Mouse (Mus musculus) gastrocnemius, postnatal 4 days (tissue): ENCODE measurements around the gene Cyp2d11. TPM values are rescaled to one million over a fixed set of nuclear protein-coding genes. Genes with fewer than 3 reads are reported as not detected.
"Not testable (repeated sequence)": the region's sequence is repeated elsewhere in the genome, so short reads cannot be mapped to it uniquely, and the experiment has no call there.

Experiments used
- DNase-seq, 2 experiments: peaks; one replicate each; pipeline ENCODE4 v3.0.0; 2021 to 2022; ENCODE audit warnings: low spot score in 2 of 2, mixed read lengths in 2 of 2
- total RNA-seq, 2 experiments: library from RNA; stranded (reverse); gene quantifications; 2 replicates each; pipeline ENCODE4 v1.2.3; 2021

Gene Cyp2d11
- total RNA-seq, 2 experiments from 2014 or later, result 0.21 TPM; not detected in 1

DNA sequence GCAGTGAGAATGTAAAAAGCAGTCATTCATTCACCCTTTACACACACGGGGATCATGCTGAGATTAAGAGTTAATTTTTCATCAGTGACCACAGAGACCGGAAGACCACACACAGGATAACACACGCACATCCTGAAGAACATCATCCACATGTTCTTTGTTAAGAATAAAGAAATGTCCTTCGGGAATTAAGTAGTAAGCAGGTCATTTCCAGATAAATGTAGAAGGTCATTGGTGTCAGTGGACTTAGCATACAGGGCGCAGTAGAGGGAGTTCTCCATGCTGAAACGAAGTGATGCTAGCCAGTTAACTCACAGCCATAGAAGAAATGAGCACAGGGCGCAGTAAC, 13.1 kb downstream of the Cyp2d11 start:
- DNase-seq, result no peak

DNA sequence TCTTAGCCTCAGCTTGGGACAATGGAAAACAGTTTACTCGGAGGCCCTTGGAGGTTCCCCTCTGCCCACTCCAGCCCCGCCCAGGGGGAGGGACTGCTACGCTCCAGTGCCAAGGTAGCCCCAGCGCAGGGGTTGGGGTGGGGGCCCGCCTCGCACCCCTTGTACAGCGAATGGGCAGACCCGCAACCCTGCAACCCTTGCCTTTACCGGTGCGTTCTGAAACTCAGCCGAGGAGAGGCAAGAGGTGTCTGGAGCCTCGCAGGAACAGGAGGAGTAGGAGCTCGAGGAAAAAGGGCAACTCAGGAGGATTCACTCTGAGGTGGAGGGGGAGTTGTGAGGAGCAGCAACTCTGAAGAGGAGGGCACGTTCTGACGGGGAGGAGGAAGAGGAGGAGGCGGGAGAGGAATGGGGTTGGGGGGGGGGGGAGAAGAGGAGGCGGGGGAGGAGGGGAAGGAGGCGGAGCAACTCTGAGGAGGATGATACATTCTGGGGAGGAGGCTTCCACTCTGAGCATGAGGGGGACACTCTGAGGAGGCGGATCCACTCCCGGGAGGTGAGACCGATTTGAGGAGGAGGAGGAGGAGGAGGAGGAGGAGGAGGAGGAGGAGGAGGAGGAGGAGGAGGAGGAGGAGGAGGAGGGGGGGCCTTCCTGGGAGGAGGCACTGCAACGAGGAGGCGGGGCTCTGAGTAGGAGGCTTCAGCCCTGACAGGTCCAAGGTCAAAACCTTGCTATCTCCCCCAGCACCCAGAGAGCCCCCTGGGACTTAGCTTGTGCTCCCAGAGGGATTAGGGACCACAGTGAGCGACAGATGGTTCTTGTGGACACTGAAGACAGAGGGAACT, 13.7 kb downstream of the Cyp2d11 start, which contains the start of gene Cyp2d22:
TSS of gene Cyp2d22 (minus strand) at position 390 of the 843 bp plus-strand sequence.
- peak in 1 of 2 experiments; percentile 62 for DNase-seq

GRCm38 (mm10) chr15:82379511-82379870, 14.3 kb downstream of the Cyp2d11 start:
- DNase-seq, result no peak

- no peak for DNase-seq
Measured at GRCm38 (mm10) chr15:82378261-82379180, 15.3 kb downstream of the Cyp2d11 start.

DNA sequence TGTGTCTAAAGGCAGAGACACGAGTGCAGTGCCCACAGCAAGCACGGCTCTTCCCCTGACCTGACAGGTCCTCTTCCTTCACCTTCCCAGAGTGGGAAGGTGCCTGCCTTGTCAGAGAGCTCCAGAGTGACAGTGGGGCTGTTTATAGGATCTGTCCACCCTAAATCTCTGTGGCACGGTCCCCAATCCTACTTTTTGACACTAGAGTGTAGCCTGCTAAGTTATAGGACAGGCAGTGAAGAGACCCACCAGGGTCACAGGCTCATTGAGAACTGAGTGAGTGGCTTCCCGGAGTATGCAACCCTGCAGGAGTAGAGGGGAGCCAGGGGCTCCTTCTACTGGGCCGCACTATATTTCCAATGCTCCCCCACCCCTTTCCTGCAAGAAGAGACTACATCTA, 16.1 kb downstream of the Cyp2d11 start:
- no peak for DNase-seq

GRCm38 (mm10) chr15:82376393-82377138, 17.3 kb downstream of the Cyp2d11 start:
- peak; percentile 28 to 76 for DNase-seq

DNA sequence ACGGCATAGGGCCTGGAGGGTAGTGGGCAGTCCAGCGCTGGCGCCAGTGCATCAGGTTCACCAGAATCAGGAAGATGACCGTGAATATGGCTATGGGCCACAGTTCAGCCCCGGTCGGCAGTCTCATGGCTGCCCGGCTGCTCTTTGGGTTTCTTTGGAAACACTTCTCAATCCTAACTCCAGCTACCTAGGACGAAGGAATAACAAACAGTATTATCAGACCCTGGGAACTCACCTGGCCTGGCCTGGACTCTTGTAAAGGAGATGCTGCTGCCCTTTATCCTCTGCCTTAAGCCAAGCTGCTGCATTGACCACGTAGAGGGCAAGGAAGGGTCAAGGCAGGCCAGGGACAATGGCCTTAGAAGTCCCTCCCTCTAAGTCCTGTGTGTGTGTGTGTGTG, 18.0 kb downstream of the Cyp2d11 start:
- no peak for DNase-seq

DNA sequence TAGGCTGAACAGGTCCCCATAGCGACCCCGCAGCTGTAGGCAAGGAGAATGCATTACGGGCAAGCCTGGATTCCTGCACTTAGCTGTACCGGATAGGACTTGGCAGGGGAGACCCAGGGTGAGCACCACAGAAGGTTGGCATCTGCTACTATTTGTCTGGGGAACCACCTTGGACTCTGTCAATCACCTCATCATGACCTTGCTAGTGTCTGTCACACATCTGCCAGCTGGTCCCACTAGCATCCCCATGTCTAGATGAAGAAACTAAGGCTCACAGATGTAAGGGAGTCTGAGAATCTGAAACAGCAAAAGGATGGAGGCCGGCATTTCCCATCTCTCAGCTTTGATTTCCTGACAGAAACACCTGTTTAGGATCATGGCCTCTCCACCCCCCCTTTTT, 19.4 kb downstream of the Cyp2d11 start:
- no peak for DNase-seq

- peak in 1 of 2 experiments; percentile 13 for DNase-seq
Measured at GRCm38 (mm10) chr15:82372991-82373390, 20.8 kb downstream of the Cyp2d11 start.

- no peak for DNase-seq
Measured at GRCm38 (mm10) chr15:82372446-82372845, 21.4 kb downstream of the Cyp2d11 start.

DNA sequence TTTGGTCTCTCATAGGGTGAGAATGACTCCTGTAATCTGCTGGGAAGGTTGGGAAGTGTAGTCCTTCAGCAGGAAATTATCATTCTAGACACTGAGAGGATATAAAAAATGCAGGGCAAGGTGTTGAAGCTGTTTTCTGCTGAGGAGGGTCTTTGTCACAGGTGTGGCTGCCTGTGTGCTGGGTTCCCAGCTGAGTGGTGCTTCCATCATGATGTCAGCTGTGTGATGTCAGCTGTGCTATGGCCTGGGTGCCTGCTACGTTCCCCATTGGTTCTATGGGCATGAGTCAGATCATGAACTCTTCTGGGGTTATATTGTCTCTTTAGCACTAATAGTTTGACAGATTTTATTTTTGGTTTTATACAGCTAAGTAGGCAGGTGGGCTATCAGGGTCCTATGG, 25.0 kb downstream of the Cyp2d11 start:
- peak in 1 of 2 experiments; percentile 2 for DNase-seq

- no peak for DNase-seq
Measured at GRCm38 (mm10) chr15:82368146-82368545, 25.7 kb downstream of the Cyp2d11 start.

DNA sequence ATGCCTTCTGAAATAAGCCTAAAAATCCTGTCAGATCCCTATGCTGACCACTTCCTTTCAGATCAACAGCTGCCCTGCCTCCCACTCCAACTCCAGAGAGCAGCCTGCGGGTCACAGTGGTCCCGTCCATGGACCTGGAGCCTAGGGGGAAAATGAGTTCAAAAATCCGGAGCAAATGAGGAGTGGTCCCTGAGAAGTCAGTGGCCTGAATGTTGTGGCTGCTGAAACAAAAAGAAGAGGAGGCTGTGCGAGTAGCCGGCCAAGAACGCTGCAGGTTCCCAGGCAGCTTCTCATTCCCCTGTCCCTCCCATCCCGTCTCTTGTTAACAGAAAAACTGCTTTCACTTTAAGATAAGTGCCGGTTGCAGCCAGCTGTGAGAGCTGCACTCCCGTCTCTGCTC, 29.3 kb downstream of the Cyp2d11 start:
- not testable (repeated sequence) for DNase-seq

- DNase-seq, result not testable (repeated sequence)
Measured at GRCm38 (mm10) chr15:82363801-82364200, 30.0 kb downstream of the Cyp2d11 start.

GRCm38 (mm10) chr15:82362234-82362633, 31.6 kb downstream of the Cyp2d11 start:
- DNase-seq, result peak in 1 of 2 experiments; percentile 6

DNA sequence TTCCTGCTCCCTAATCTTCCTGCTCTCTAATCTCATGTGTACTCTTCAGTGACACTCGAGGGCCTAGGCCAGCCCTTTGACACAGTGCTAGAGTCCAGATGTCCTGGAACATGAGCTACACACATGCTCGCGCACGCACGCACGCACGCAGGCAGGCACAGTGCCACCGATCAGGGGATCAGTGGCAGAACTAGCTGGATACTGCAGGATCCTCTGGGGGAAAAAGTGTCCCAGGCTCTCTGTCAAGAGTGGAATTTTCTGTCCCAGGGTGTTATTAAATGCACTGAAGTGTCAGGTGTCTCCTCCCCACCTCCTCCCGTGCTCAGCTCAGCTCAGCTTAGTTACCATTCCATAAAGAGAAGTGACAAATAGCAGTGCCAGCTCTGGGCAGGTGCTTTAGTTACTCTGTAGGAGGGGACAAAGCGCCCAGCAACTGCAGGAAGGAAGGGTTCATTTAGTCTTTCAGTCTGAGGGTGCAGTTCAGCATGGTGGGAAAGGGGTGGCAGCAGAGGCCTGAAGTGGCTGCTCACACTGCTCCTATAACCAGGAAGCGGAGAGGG, 32.3 kb downstream of the Cyp2d11 start:
- peak in 1 of 2 experiments; percentile 18 for DNase-seq

- DNase-seq, result no peak
Measured at GRCm38 (mm10) chr15:82358431-82359260, 35.2 kb downstream of the Cyp2d11 start.

DNA sequence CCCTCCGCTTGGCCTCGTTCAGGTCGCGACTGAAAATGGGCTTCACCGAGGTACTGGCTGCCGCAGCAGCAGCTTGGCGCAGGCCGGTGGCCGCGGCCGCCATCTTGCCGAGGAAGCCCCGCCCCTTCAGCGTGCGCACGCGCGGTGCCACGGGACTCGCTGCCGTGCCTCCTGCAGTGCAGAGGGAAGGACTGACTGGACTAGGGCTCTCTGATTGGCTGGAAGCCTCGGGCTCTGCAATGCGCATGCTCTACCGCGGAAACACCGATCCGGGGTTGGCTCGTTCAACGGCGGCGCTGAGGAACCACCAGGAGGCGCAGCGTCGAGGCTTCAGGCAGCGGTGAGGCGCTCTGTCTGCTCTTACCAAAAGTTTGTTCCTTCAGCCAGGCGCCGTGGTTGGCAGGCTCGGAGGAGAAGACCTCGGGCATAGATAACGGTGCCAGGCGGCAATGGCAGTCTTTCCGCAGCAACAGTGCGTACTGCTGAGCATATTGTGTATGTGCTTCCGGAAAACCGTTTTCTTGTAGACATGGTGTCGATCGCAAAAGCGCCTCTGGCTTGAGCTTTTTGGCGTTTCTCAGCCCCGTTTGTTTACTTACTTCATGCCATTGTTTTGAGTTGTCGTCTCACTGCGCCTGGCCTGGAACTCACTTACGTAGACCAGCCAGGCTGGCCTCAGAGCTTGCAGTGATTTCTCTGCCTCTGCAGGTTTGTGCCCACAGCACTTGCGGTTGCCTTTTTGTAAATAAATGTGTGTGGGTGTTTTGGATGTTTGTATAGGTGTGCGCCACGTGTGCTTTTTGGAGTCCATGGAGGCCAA, 39.5 kb downstream of the Cyp2d11 start, which contains the start of gene Ndufa6:
TSS of gene Ndufa6 (minus strand) at position 197 of the 820 bp plus-strand sequence.
- peak; percentile 97 for DNase-seq

- DNase-seq, result no peak
Measured at GRCm38 (mm10) chr15:82353745-82354113, 40.1 kb downstream of the Cyp2d11 start.
